ENCODE assay signal across 8 mouse cellular contexts in genomic region chr19:15868865-15869698, GRCm38 (mm10).
DNase-seq lines count a peak whose midpoint lies in the region; ATAC-seq lines count a peak whose summit lies in the region.

No protein-coding gene starts in this region.

- no peak overlapping the region for H3K9ac ChIP-seq in intestine, embryonic 14.5 days (ENCODE audit: low read length)
- H3K9ac ChIP-seq in intestine, embryonic 16.5 days (ENCODE audit: low read depth, low read length) = no peak overlapping the region
- H3K9ac ChIP-seq in forebrain, embryonic 12.5 days = no peak overlapping the region
- H3K9ac ChIP-seq in midbrain, embryonic 16.5 days (ENCODE audit: low read depth, low read length) = no peak overlapping the region

- no peaks in the 10 kb centered on the region for H3K27me3 ChIP-seq in intestine, embryonic 14.5 days (replicated peaks; ENCODE audit: control insufficient read depth, insufficient read depth, low read length)
- H3K27me3 ChIP-seq in intestine, embryonic 16.5 days (replicated peaks; ENCODE audit: control insufficient read depth, insufficient read depth, low read length) = no peaks in the 10 kb centered on the region
- H3K27me3 ChIP-seq in forebrain, embryonic 12.5 days = peaks cover 20% of the 10 kb centered on the region
- H3K27me3 ChIP-seq in midbrain, embryonic 16.5 days (ENCODE audit: control insufficient read depth, insufficient read depth, low read depth, low read length) = no peaks in the 10 kb centered on the region

- H3K36me3 ChIP-seq in intestine, embryonic 14.5 days (ENCODE audit: control insufficient read depth, insufficient read depth, low read length) = no peaks in the 10 kb centered on the region
- no peaks in the 10 kb centered on the region for H3K36me3 ChIP-seq in intestine, embryonic 16.5 days (ENCODE audit: control insufficient read depth, insufficient read depth, low read length)
- no peaks in the 10 kb centered on the region for H3K36me3 ChIP-seq in forebrain, embryonic 12.5 days (replicated peaks)
- H3K36me3 ChIP-seq in midbrain, embryonic 16.5 days (ENCODE audit: control insufficient read depth, insufficient read depth, low read length) = no peaks in the 10 kb centered on the region

- H3K4me3 ChIP-seq in intestine, embryonic 14.5 days (ENCODE audit: low read depth, low read length) = no peak overlapping the region
- no peak overlapping the region for H3K4me3 ChIP-seq in intestine, embryonic 16.5 days (ENCODE audit: low read length)
- H3K4me3 ChIP-seq in forebrain, embryonic 12.5 days (replicated peaks) = no peak overlapping the region
- H3K4me3 ChIP-seq in midbrain, embryonic 16.5 days (ENCODE audit: low read depth, low read length) = no peak overlapping the region

- no peak for ATAC-seq in intestine, embryonic 14.5 days (replicated peaks; ENCODE audit: low FRiP score, low TSS enrichment, low read depth)
- no peak for ATAC-seq in intestine, embryonic 16.5 days
- ATAC-seq in forebrain, embryonic 12.5 days (ENCODE audit: low FRiP score) = peak; percentile 61; the same call in 1 of the 2 replicates
- peak; percentile 66; the same call in 1 of the 2 replicates for ATAC-seq in midbrain, embryonic 16.5 days

- peak; percentile 57 for DNase-seq in intestine, embryonic 14.5 days (ENCODE audit: low spot score)
- peak; percentile 51 for DNase-seq in MN1 (ENCODE audit: low spot score)
- DNase-seq in layer of hippocampus, postnatal 25 days (ENCODE audit: extremely low spot score in 1 of 2, low spot score in 1 of 2) = peak; percentile 12 to 25
- no peak for DNase-seq in urinary bladder, adult 18-20 months (ENCODE audit: low spot score in 2 of 2)
- DNase-seq in thymus, postnatal 4 days = no peak

- H3K9me3 ChIP-seq in intestine, embryonic 14.5 days (ENCODE audit: control insufficient read depth, low read length) = no peaks in the 10 kb centered on the region
- no peaks in the 10 kb centered on the region for H3K9me3 ChIP-seq in intestine, embryonic 16.5 days (ENCODE audit: control insufficient read depth, low read length)
- H3K9me3 ChIP-seq in forebrain, embryonic 12.5 days = no peaks in the 10 kb centered on the region
- H3K9me3 ChIP-seq in midbrain, embryonic 16.5 days (replicated peaks; ENCODE audit: control insufficient read depth, low read length, poor library complexity, severe bottlenecking) = no peaks in the 10 kb centered on the region

- WGBS in intestine, embryonic 14.5 days = 25% methylated on average over 7 of the region's 7 CpGs
- 26% methylated on average over 7 of the region's 7 CpGs for WGBS in intestine, embryonic 16.5 days
- 22% methylated on average over 7 of the region's 7 CpGs for WGBS in forebrain, embryonic 12.5 days
- WGBS in midbrain, embryonic 16.5 days = 13% methylated on average over 7 of the region's 7 CpGs

- peaks cover 3% of the 10 kb centered on the region; the same call in 1 of the 2 replicates for H3K4me1 ChIP-seq in intestine, embryonic 14.5 days (replicated peaks; ENCODE audit: control insufficient read depth, insufficient read depth, low read length)
- no peaks in the 10 kb centered on the region for H3K4me1 ChIP-seq in intestine, embryonic 16.5 days (ENCODE audit: control insufficient read depth, insufficient read depth, low read length)
- peaks cover 20% of the 10 kb centered on the region for H3K4me1 ChIP-seq in forebrain, embryonic 12.5 days
- peaks cover 2% of the 10 kb centered on the region; the same call in 1 of the 2 replicates for H3K4me1 ChIP-seq in midbrain, embryonic 16.5 days (ENCODE audit: control insufficient read depth, insufficient read depth, low read length)

- no peak overlapping the region for H3K4me2 ChIP-seq in intestine, embryonic 14.5 days (ENCODE audit: low read length)
- no peak overlapping the region for H3K4me2 ChIP-seq in intestine, embryonic 16.5 days (ENCODE audit: low read depth, low read length)
- no peak overlapping the region for H3K4me2 ChIP-seq in forebrain, embryonic 12.5 days
- no peak overlapping the region for H3K4me2 ChIP-seq in midbrain, embryonic 16.5 days (ENCODE audit: low read length)

- H3K27ac ChIP-seq in intestine, embryonic 14.5 days (ENCODE audit: low read depth) = no peak overlapping the region
- no peak overlapping the region for H3K27ac ChIP-seq in intestine, embryonic 16.5 days (ENCODE audit: low read length)
- peak overlapping the region; percentile 42; the same call in 1 of the 2 replicates for H3K27ac ChIP-seq in forebrain, embryonic 12.5 days
- no peak overlapping the region for H3K27ac ChIP-seq in midbrain, embryonic 16.5 days (ENCODE audit: low read length)

Comparison
In these comparisons a context has a peak if more than half of its experiments do, and no peak if none do; other contexts are left out.
1. ATAC-seq: peak in forebrain, embryonic 12.5 days (single experiment) and midbrain, embryonic 16.5 days (single experiment); none in intestine, embryonic 14.5 days (single experiment) and intestine, embryonic 16.5 days (single experiment).
2. DNase-seq: peak in intestine, embryonic 14.5 days (single experiment), MN1 (single experiment) and layer of hippocampus, postnatal 25 days (2 of 2); none in urinary bladder, adult 18-20 months (0 of 2) and thymus, postnatal 4 days (single experiment).